Mouse (Mus musculus): ENCODE measurements around the gene Slc1a2. TPM values are rescaled to one million over a fixed set of nuclear protein-coding genes. Genes with fewer than 3 reads are reported as not detected.

The Slc1a2 gene
- polyA plus RNA-seq, 1 experiment from 2014 or later, result 0.40 TPM

GRCm38 (mm10) chr2:102822036-102822435 is 163.6 kb downstream of the Slc1a2 start:
- Histone ChIP-seq H3K27me3 (ENCODE audit: insufficient read depth, poor library complexity, severe bottlenecking) (no peaks in the 10 kb centered on the region), H3K36me3 (peaks cover 36% of the 10 kb centered on the region), H3K27ac (no peak overlapping the region), H3K4me3 (no peak overlapping the region), H3K9me3 (no peaks in the 10 kb centered on the region), H3K4me1 (no peaks in the 10 kb centered on the region)
- no peak for DNase-seq (ENCODE audit: low spot score)
- WGBS, result 92% methylated on average over 6 of the region's 6 CpGs

GRCm38 (mm10) chr2:102825961-102826633 is 167.6 kb downstream of the Slc1a2 start:
- Histone ChIP-seq H3K27me3 (ENCODE audit: insufficient read depth, poor library complexity, severe bottlenecking) (no peaks in the 10 kb centered on the region), H3K27ac (no peak overlapping the region), H3K36me3 (peaks cover 21% of the 10 kb centered on the region), H3K4me3 (no peak overlapping the region), H3K4me1 (no peaks in the 10 kb centered on the region), H3K9me3 (no peaks in the 10 kb centered on the region)
- WGBS, result 90% methylated on average over 9 of the region's 9 CpGs
- no peak for DNase-seq (ENCODE audit: low spot score)

GRCm38 (mm10) chr2:102827841-102828240 is 169.4 kb downstream of the Slc1a2 start:
- no peaks in the 10 kb centered on the region for H3K4me1 ChIP-seq
- DNase-seq (ENCODE audit: low spot score), result no peak
- no peak overlapping the region for H3K4me3 ChIP-seq
- peaks cover 18% of the 10 kb centered on the region for H3K36me3 ChIP-seq
- no peaks in the 10 kb centered on the region for H3K9me3 ChIP-seq
- H3K27ac ChIP-seq, result no peak overlapping the region
- 80% methylated on average over 1 of the region's 1 CpGs for WGBS
- H3K27me3 ChIP-seq (ENCODE audit: insufficient read depth, poor library complexity, severe bottlenecking), result no peaks in the 10 kb centered on the region

- Histone ChIP-seq H3K4me3 (no peak overlapping the region), H3K27ac (no peak overlapping the region), H3K4me1 (no peaks in the 10 kb centered on the region), H3K36me3 (peaks cover 14% of the 10 kb centered on the region), H3K9me3 (no peaks in the 10 kb centered on the region), H3K27me3 (ENCODE audit: insufficient read depth, poor library complexity, severe bottlenecking) (no peaks in the 10 kb centered on the region)
- 89% methylated on average over 7 of the region's 7 CpGs for WGBS
- no peak for DNase-seq (ENCODE audit: low spot score)
These were observed 169.9 kb downstream of the Slc1a2 start for GRCm38 (mm10) chr2:102828381-102828780.

- no peak for DNase-seq (ENCODE audit: low spot score)
- H3K9me3 ChIP-seq, result no peaks in the 10 kb centered on the region
- H3K4me3 ChIP-seq, result no peak overlapping the region
- no peaks in the 10 kb centered on the region for H3K27me3 ChIP-seq (ENCODE audit: insufficient read depth, poor library complexity, severe bottlenecking)
- WGBS, result 84% methylated on average over 3 of the region's 3 CpGs
- H3K36me3 ChIP-seq, result peaks cover 6% of the 10 kb centered on the region
- H3K27ac ChIP-seq, result no peak overlapping the region
- H3K4me1 ChIP-seq, result no peaks in the 10 kb centered on the region
These were observed 170.7 kb downstream of the Slc1a2 start for GRCm38 (mm10) chr2:102829201-102829600.

DNA sequence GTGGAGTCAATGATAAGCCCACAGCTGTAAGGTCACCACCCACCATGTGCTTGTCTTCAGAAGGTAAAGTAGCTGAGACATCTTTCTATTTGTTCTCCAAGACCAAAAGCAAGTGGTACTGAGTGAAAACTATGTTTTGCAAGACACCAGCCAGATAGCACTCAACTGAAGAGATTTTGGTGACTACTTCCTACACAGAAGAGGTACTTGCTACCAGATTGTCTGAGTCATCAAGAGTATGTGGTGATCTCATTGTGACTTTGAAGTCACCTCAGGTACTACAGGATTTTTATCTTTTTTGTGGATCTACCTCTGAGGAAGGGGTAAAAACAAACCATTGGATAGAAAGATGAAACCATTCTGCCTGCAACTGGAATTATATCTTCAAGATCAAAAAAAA is 173.1 kb downstream of the Slc1a2 start:
- no peak overlapping the region for H3K4me3 ChIP-seq
- H3K4me1 ChIP-seq, result no peaks in the 10 kb centered on the region
- no peaks in the 10 kb centered on the region for H3K9me3 ChIP-seq
- no peaks in the 10 kb centered on the region for H3K27me3 ChIP-seq (ENCODE audit: insufficient read depth, poor library complexity, severe bottlenecking)
- no peak overlapping the region for H3K27ac ChIP-seq
- H3K36me3 ChIP-seq, result 0 out of 2 replicates have a peak, but pooled peaks cover 3% of the 10 kb centered on the region
- DNase-seq (ENCODE audit: low spot score), result no peak

DNA sequence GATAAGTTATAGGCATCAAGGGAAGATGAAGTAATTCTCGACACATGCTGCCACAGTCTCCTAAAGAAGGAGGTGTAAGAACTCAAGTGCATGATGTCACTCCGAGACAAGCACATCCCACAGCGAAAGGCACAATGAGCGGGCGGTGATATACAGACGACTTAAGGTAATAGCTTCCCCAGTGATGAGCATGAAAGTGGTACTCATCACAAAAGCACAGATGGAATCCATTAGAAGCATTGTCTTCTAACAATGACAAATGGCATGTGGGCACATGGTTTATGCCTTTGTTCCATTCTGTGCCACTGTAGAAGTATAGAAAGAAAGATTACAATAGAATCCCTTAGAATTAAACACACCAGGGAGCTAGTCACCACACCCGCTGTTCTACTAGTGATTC is 179.7 kb downstream of the Slc1a2 start:
- Histone ChIP-seq H3K9me3 (no peaks in the 10 kb centered on the region), H3K36me3 (no peaks in the 10 kb centered on the region; the same call in 1 of the 2 replicates), H3K27me3 (ENCODE audit: insufficient read depth, poor library complexity, severe bottlenecking) (no peaks in the 10 kb centered on the region), H3K4me1 (no peaks in the 10 kb centered on the region), H3K4me3 (no peak overlapping the region), H3K27ac (no peak overlapping the region)
- WGBS, result 88% methylated on average over 7 of the region's 7 CpGs
- DNase-seq (ENCODE audit: low spot score), result no peak

Other genes with a start within 250 kb of the Slc1a2 start
- 2.6 and 6.9 TPM in 2 replicates for gene Fjx1, start 206.2 kb upstream of the Slc1a2 start, polyA plus RNA-seq (2016; fragmentation: Nextera tagmentation; extraction: Ambion mirVana)
- 0.64 and 1.9 TPM in 2 replicates for gene Pamr1, start 108.6 kb upstream of the Slc1a2 start, polyA plus RNA-seq (2016; fragmentation: Nextera tagmentation; extraction: Ambion mirVana)
- 13.4 and 22.7 TPM in 2 replicates for gene Cd44, start 243.0 kb downstream of the Slc1a2 start, polyA plus RNA-seq (2016; fragmentation: Nextera tagmentation; extraction: Ambion mirVana)

Data from heart, embryonic 10.5 days (tissue).